Mouse (Mus musculus) cerebellum, adult 2 months (tissue): ENCODE data around the gene Slc39a5.

Experiments
- CTCF ChIP-seq: fragments of 200-500 bp; IDR thresholded peaks from 2 replicates; pipeline ENCODE4 v1.5.1; 2011; ENCODE audit warnings: low read depth, mild to moderate bottlenecking, control low read depth, low read length, moderate library complexity, borderline replicate concordance; ENCODE audit not compliant: insufficient read depth
- POLR2A ChIP-seq: fragments of 200-500 bp; IDR thresholded peaks from 2 replicates; pipeline ENCODE4 v1.6.1; 2011; ENCODE audit warnings: low read length, control low read depth, borderline replicate concordance; ENCODE audit not compliant: insufficient read depth

GRCm38 (mm10) chr10:128434681-128435080 lies 33.7 kb upstream of the Slc39a5 start:
- no peak for TF ChIP-seq POLR2A
- no peak for TF ChIP-seq CTCF
